30 mouse cellular contexts compared by ENCODE assay signal in genomic region chr4:150204877-150205276, GRCm38 (mm10). TPM values are rescaled to one million over a fixed set of nuclear protein-coding genes. Genes with fewer than 3 reads are reported as not detected.
DNase-seq lines count a peak whose midpoint lies in the region; ATAC-seq and TF ChIP-seq lines count a peak whose summit lies in the region.
"Had no signal": no experiment of that assay in that cellular context is flagged by ENCODE, and none has a peak within 500 bp of the region (broad histone marks: within the 10 kb centered on the region; RNA-seq: fewer than 3 reads in every experiment).

No protein-coding gene starts in this region.

- peak overlapping the region; percentile 26 for H3K4me3 ChIP-seq in megakaryocyte, embryonic 14.5 days (replicated peaks)
- no peak overlapping the region for H3K4me3 ChIP-seq in small intestine, adult 2 months (ENCODE audit: low read depth, low read length)
- H3K4me3 ChIP-seq: embryonic facial prominence, embryonic 13.5 days; embryonic facial prominence, embryonic 15.5 days; erythroblast, embryonic 14.5 days; forebrain, embryonic 13.5 days; forebrain, embryonic 15.5 days had no signal

- ATAC-seq in megakaryocyte, adult 5-6 weeks (ENCODE audit: poor library complexity, severe bottlenecking), result no peak
- ATAC-seq: activated CD4-positive, CD25-positive, alpha-beta regulatory T cell, adult 4 months; CD4-positive, CD25-positive, alpha-beta regulatory T cell, adult 4 months; forebrain, embryonic 13.5 days; forebrain, embryonic 15.5 days; forebrain, postnatal 0 days; Patski had no signal

- peaks cover 33% of the 10 kb centered on the region for H3K4me1 ChIP-seq in megakaryocyte, embryonic 14.5 days
- peaks cover 35% of the 10 kb centered on the region for H3K4me1 ChIP-seq in small intestine, adult 2 months (ENCODE audit: control insufficient read depth, insufficient read depth, insufficient read length, low read length)
- H3K4me1 ChIP-seq: embryonic facial prominence, embryonic 13.5 days; embryonic facial prominence, embryonic 15.5 days; forebrain, embryonic 13.5 days; forebrain, embryonic 15.5 days had no signal

- no peaks in the 10 kb centered on the region for H3K36me3 ChIP-seq in megakaryocyte, embryonic 14.5 days (replicated peaks; ENCODE audit: low read length)
- no peaks in the 10 kb centered on the region for H3K36me3 ChIP-seq in small intestine, adult 2 months (ENCODE audit: control insufficient read depth, insufficient read depth, low read length)
- H3K36me3 ChIP-seq: embryonic facial prominence, embryonic 13.5 days; embryonic facial prominence, embryonic 15.5 days; forebrain, embryonic 15.5 days; G1E had no signal

- H3K27ac ChIP-seq in small intestine, adult 2 months (ENCODE audit: insufficient read depth, low read depth, low read length), result peak overlapping the region; percentile 26; the same call in 1 of the 2 replicates
- H3K27ac ChIP-seq: embryonic facial prominence, embryonic 13.5 days; embryonic facial prominence, embryonic 15.5 days; forebrain, embryonic 13.5 days; forebrain, embryonic 15.5 days had no signal

- 25% methylated on average over 3 of the region's 3 CpGs for WGBS in small intestine, adult 2 months

- DNase-seq in fat pad, adult 2 months (ENCODE audit: extremely low read depth, low read depth, low spot score), result peak; percentile 64
- no peak for DNase-seq in cerebellum, postnatal 4 days (ENCODE audit: low spot score in 2 of 2)
- DNase-seq: adrenal gland, adult 8-10 months; adrenal gland, postnatal 14 days; adrenal gland, postnatal 36 days; B cell, adult 2 months; cerebellum, adult 11-12 months; cerebellum, adult 2 months; cerebellum, adult 9-10 months; cerebellum, postnatal 10 days; cerebellum, postnatal 25 days; embryo, embryonic 11 days; forebrain, postnatal 0 days had no signal

- H3K27me3 ChIP-seq in megakaryocyte, embryonic 14.5 days (replicated peaks), result peaks cover 31% of the 10 kb centered on the region
- no peaks in the 10 kb centered on the region for H3K27me3 ChIP-seq in small intestine, adult 2 months (ENCODE audit: control insufficient read depth, insufficient read depth, low read length)
- H3K27me3 ChIP-seq: embryonic facial prominence, embryonic 13.5 days; embryonic facial prominence, embryonic 15.5 days; forebrain, embryonic 13.5 days; forebrain, embryonic 15.5 days; Patski had no signal

- no peak for TF ChIP-seq POLR2A in small intestine, adult 2 months (IDR thresholded peaks at IDR 0.05; ENCODE audit: low read depth, low read length)

- H3K9me3 ChIP-seq in megakaryocyte, embryonic 14.5 days, result no peaks in the 10 kb centered on the region
- H3K9me3 ChIP-seq: embryonic facial prominence, embryonic 13.5 days; embryonic facial prominence, embryonic 15.5 days; forebrain, embryonic 13.5 days; forebrain, embryonic 15.5 days; G1E had no signal

- TF ChIP-seq CTCF in small intestine, adult 2 months (IDR thresholded peaks at IDR 0.05; ENCODE audit: extremely low read depth, insufficient read length, insufficient replicate concordance, low read depth, low read length), result no peak

RNA-seq across cellular contexts. Expression of gene Car6, which starts 3.7 kb away (rescaled TPM):
- polyA plus RNA-seq in megakaryocyte, embryonic 14.5 days (2012; ENCODE audit: insufficient read depth, low replicate concordance), result not detected in 2 replicates
- total RNA-seq in megakaryocyte, adult 5-6 weeks (2015), result 0.20 and 0.39 TPM in 2 replicates
- total RNA-seq in megakaryocyte, adult 5-6 weeks (2017), result not detected in 2 replicates
- polyA plus RNA-seq in small intestine, adult 2 months (2012; rRNA removed), result 0.14 TPM in 1 of 2 replicates, not detected in the other
- total RNA-seq: CH12.LX; common myeloid progenitor, adult 5-6 weeks; forebrain, postnatal 0 days; G1E had no signal
- polyA plus RNA-seq: activated CD4-positive, CD25-positive, alpha-beta regulatory T cell, adult 4 months; CD4-positive, CD25-positive, alpha-beta regulatory T cell, adult 4 months; cerebellum, adult 2 months; embryonic facial prominence, embryonic 13.5 days; erythroblast, embryonic 14.5 days; forebrain, embryonic 11.5 days; forebrain, embryonic 13.5 days; forebrain, embryonic 15.5 days; forebrain, postnatal 0 days; G1E; Patski had no signal

RNA-seq across cellular contexts. Expression of gene Eno1, which starts 31.6 kb away (rescaled TPM):
- polyA plus RNA-seq in megakaryocyte, embryonic 14.5 days (2012; ENCODE audit: insufficient read depth, low replicate concordance), result 2,192 and 2,220 TPM in 2 replicates
- 382 and 422 TPM in 2 replicates for total RNA-seq in megakaryocyte, adult 5-6 weeks (2015)
- total RNA-seq in megakaryocyte, adult 5-6 weeks (2017), result 352 and 362 TPM in 2 replicates
- polyA plus RNA-seq in small intestine, adult 2 months (2012; rRNA removed), result 223 and 498 TPM in 2 replicates

RNA-seq across cellular contexts. Expression of gene Slc2a7, which starts 56.1 kb away (rescaled TPM):
- not detected in 2 replicates for polyA plus RNA-seq in megakaryocyte, embryonic 14.5 days (2012; ENCODE audit: insufficient read depth, low replicate concordance)
- not detected in 2 replicates for total RNA-seq in megakaryocyte, adult 5-6 weeks (2015)
- not detected in 2 replicates for total RNA-seq in megakaryocyte, adult 5-6 weeks (2017)
- 47.2 and 68.9 TPM in 2 replicates for polyA plus RNA-seq in small intestine, adult 2 months (2012; rRNA removed)
- total RNA-seq: adrenal gland, adult 18-20 months; adrenal gland, adult 8-10 months; adrenal gland, postnatal 14 days; adrenal gland, postnatal 36 days; common myeloid progenitor, adult 5-6 weeks; forebrain, postnatal 0 days had no signal
- polyA plus RNA-seq: activated CD4-positive, CD25-positive, alpha-beta regulatory T cell, adult 4 months; CD4-positive, CD25-positive, alpha-beta regulatory T cell, adult 4 months; cerebellum, adult 2 months; embryonic facial prominence, embryonic 11.5 days; embryonic facial prominence, embryonic 13.5 days; embryonic facial prominence, embryonic 15.5 days; erythroblast, embryonic 14.5 days; forebrain, embryonic 11.5 days; forebrain, embryonic 13.5 days; forebrain, embryonic 15.5 days; forebrain, postnatal 0 days; G1E; Patski had no signal

Comparison
In these comparisons a context has a peak if more than half of its experiments do, and no peak if none do; other contexts are left out.
1. RNA of gene Slc2a7, which starts 56.1 kb away (polyA plus RNA-seq): 47.2 to 68.9 TPM in small intestine, adult 2 months; not detected in megakaryocyte, embryonic 14.5 days; every median in the first group is over 10 times any median in the second.